Mouse (Mus musculus): ENCODE data around the gene Nop9.

The Nop9 gene

DNA sequence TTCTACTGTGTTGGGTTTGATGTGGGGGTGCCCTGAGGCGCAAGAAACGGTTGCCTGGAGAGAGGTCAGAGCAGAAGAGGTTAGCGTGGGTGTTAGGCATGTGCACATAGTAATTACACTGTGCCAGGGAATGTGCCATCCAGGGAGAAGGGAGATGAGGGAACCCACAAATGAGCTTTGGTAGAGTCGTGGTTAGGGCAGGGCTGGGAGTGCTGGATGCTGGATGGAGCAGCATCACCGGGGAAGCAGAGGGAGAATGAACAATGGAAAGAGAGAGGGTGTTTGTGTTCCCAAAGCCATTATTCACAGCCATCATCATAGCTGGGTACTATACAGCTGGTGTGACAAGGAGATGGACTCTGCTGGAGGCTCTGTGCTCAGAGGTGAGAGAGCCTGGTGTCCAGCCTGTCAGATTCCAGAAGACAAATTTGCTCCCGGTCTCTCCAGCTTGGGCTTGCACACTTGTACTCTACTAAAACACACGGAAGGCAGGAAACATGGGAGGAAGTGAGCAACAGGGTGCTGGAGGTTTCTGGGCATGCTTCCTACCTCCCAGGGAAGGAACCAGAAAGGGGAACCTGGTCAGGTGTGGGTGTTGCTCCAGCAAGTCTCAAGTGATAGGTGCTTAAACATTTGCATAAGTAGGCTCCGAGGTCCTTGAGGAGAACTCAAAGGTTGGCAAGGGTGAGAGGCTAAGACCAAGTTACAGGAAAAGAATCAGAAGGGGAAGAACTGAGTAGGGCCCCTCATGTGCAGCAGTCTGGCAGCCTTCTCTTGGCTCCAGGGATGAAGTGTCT, 17.4 kb upstream of the Nop9 start:
- no peak for DNase-seq (ENCODE audit: low spot score)

DNA sequence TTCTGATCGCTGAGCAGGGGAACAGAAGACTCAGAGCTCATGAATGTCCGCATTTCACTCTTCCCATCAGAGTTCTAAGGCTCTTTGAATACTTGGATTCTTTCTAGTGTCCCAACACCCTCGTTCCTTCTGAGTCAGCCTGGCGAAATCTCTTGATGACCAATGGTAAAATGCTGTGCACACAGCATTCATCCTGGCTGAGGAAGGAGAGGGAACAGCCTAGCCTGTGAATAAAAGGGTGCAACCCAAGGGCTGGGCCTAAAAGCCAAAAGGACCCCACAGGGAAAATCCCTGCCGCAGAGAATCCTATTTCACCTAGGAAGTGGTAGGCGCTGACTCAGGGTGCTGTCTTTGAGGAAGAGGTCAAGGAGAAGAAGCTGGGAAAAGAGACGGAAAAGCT, 15.4 kb upstream of the Nop9 start:
- no peak for DNase-seq (ENCODE audit: low spot score)

DNA sequence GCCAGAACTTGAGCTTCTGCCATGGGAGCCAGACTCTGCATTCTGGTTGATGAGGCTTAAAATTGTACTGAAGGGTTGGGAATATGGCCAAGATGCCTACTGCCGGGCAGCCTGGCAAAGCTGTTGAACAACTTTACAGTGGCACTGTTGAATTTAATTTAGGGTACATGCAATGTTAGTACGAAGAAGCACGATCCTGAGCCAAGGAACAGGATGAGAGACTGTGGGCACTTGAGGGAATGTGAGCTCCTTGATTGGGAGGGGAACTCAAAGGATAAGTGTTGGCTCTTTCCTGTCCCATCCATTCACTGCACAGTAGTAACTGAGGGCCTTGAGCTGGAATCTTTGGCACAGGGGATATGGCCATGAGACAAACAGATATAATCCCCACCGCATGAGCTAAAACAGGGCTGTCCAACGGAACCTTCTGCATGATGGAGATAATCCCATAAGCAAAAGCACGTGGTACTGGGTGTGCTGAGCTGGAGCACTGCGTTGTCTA, 14.9 kb upstream of the Nop9 start:
- DNase-seq (ENCODE audit: low spot score) = no peak

DNA sequence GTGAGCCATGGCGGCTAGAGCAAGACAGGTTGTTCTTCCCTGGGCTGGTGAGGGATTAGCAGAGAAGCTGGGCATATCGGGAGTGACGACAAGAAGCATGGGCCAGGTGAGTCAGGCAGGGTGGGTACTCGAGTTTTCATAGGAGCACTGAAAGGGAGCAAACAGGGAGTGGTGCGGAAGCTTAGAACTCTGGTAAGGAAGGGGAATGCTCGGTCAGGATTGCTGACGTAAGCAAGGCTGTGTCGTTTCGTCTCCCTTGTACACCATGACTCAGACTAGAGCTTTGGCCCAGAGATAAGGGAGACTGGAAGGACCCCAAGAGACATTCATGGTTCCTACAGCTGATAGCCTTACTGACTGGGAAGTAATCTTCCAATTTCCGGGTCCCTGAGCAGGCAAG, 11.6 kb upstream of the Nop9 start:
- no peak for DNase-seq (ENCODE audit: low spot score)

DNA sequence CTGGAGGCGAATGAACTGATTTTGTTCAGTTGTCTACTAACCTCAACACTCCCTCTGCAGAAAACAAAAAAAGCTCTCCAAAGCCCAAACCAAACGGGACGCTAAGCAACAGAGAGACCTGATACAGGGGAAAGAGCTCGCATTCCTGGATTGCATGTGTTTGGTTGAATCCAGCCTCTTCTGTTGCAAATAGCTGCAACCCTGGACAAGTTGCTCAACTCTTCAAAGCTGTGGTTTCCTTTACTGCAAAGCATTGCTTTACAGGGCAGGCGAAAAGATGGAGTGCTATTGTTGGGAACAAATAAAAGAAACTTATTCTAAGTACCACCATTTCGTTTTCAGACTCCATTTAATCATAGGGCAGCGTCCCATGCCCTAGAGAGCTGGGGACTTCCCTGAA, 10.6 kb upstream of the Nop9 start:
- no peak for DNase-seq (ENCODE audit: low spot score)

DNA sequence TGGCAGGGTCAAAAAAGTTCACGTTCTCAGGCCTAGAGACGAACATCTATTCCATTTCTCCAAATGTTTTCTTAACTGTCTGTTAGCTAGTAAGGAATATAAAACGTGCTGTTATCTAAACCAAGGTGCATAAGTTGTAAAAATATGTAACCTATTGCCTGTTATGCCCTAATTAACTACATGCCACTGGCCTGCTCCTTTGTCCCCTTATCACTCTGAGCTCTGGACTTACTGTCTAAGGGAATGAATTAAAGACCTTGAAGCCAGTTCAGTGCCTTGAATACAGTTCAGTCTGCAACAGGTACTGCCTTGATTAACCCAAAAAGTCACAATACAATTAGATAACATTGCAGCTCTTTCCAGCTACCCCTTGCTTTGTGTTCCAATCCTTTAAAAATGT, 10.2 kb upstream of the Nop9 start:
- DNase-seq (ENCODE audit: low spot score) = no peak

DNA sequence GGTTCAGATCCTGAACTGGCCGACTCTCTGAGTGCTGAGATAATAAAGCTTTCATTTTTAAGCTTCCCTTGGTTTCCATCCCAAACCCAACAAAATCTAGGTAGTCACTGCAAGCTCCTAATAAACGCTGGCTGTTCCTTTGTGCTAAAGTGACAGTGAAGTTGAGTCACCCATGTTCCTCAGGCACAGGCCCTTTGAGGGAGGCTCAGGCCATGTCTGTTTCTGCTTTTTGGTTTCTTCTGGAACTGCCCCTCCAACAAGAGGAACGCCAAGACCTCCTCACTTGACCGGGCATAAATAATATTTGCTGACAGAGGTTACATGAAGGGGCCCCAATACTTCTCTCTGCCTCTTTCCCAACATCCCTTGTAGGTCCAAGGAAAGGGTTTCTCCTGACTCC, 9.7 kb upstream of the Nop9 start:
- DNase-seq (ENCODE audit: low spot score) = no peak

DNA sequence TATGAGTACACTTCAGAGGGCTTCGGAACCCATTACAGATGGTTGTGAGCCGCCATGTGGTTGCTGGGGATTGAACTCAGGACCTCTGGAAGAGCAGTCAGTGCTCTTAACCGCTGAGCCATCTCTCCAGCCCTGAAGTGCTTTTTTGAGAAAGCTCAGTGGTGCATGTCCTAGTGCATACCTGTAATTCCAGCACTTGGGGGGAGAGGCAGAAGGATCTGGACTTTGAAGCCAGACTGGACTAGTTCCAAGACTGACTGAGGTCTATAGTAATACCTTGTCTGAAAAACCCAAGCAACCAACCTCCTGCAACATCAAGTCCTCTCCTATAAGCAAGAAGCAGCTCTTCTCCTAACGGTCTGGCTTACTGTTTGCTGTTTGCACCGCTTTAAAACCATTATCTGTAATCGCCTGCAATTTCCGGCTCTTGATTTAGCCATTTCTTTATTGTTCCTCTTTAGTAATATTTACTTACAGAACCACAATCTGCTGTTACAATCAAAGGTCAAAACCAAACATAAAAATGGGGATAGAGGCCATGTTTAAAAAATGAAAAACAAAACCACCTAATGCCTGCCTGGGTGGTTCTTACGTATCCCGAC, 8.3 kb upstream of the Nop9 start:
- DNase-seq (ENCODE audit: low spot score) = no peak

DNA sequence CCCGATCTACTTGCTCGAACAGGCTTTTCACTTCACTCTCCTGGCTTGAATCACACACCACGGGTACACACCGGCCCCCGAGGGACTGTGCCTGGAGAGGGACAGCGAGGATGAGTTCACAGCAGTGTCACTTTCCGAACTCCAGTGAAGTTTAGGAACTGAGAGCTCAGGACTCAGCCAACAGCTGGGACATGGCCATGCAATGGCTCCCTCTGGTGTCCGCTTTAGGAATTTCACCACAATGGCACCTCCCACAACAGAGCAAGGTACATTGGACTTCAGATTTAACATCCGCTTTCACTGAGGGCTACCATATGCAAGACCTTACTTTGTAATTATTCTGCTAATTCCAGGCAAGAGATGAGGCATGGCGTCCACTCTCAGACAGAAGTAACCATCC, 1.8 kb upstream of the Nop9 start:
- peak; percentile 85 for DNase-seq (ENCODE audit: low spot score)

DNA sequence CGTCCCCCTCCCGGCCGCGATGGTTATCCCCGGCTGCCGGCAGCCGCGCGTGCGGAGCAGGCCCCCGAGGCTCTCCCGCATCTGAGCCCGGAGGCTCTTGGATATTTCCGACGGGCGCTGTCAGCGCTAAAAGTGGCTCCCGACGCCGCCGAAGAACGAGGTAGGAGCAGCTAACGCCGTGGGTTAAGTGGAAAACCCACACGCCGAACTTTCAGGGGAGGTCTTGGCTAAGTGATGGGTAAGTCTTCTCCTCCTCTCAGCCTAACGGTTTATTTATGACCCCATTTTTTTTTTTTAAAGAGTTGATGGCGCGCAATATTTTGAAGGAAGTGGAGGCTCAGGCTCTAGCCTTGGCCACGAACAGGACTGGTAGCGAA, 356 bp downstream of the Nop9 start:
- DNase-seq (ENCODE audit: low spot score) = no peak

DNA sequence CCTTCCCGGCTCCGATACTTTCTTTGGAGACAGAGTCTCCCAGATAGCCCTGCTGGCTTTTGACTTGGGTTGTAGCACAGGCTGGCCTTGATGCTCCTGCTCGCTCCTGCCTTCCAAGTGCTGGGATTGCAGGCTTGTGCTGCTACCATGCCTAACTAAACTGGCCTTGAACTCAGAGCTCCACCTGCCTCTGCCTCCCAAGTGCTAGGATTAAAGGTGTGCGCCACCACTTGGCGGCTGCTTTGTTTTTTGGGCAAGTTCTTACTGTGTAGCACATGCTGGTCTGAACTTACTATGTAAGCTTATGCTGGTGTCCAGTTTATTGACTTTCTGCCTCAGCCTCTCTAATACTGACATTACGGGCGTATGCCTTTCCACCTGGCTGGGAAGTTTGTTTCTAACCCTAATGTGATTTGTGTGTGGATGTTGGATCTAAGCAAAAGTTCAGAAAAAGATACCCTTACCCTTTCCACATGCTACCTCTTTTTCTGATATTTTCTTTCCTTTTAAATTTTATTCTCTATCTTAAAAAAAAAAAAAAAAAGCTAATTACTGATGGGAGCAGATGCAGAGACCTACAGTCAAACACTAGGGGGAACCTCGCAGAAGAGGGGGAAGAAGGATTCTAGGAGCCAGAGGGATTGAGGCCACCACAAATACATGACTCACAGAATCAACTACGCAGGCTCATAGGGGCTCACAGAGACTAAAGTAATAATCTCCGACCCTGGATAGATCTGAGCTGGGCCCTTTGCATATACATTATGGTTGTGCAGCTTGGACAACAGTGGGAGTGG, 1.8 kb downstream of the Nop9 start:
- DNase-seq (ENCODE audit: low spot score) = no peak

DNA sequence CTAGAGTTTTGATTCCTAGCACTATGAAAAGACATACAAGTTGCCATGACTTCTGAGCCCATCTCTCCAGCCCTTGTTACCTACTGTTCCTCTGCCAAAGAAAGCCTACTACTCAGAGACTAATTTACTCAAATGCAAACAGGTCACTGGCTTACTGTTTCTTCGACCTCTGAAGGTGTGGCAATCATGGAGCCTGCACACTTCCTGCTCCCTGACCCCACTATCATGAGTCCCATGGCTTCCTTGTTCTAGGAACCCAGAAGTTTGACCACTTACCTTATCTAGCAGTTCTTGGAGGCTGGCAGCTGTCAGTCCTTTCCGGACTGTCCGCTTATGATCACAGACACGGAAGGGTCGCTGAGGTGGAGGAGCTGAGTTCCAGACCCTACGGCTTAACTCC, 12.1 kb downstream of the Nop9 start:
- no peak for DNase-seq (ENCODE audit: low spot score)

DNA sequence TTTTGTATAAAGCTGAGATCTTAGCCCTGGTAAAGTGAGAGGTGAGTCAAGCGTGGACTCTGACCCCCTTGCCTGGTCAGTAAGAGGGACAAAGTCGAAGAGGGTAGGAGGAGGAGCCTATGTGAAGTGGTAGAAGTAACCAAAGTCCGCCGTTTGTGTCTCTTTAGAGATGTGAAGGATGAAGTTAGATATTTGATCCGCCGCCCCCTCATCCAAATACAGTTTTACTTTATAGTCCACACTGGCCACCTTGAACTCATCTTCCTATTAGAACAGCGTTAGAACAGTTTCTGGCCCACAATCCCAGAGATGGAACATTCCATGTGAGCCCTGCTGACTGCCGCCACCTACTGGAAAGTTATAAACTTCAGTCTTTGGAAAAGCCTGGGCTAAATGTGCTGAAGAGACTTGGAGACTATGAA, 12.9 kb downstream of the Nop9 start, which contains the start of gene Cideb:
TSS of gene Cideb (minus strand) at position 96 of the 422 bp plus-strand sequence.
- DNase-seq (ENCODE audit: low spot score) = no peak

DNA sequence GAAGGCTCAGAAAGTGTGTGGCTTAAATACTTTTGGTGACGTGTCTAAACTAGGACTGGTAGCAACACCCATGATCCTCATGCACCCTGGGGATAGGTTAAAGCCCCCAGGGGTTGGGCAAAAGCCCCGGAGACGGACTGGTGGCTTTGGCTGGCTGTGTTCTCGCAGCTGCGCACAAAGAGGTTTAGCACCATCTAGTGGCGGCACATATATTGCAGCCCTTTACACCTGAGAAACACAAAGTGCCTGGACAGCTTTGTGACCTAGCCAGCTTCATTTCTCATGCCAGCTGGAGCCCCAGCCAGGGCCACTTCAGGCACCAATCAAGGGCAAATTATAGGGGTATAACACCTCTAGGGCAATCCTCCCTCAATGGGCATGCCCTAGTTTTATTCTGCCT, 14.7 kb downstream of the Nop9 start:
- peak; percentile 84 for DNase-seq (ENCODE audit: low spot score)

DNA sequence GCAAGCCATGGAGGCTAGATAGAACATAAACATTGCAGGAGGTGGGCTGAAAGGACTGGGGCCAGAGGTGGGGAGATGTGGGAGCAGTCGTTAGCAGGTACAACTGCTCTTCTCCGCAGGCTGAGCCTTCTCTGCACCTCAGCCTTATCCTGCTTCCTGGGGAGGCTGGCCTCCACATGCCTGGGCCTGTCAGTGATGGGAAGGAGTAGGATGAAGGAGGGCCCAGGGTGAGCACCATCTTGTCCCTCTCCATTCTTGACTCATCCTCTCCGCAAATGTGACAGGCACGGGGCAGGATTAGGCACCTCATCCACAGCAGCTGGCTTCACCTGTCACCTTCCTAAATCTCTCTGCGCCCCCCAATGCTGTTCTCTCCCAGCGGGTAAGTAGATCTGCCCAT, 15.7 kb downstream of the Nop9 start, which contains the start of gene Ltb4r2:
TSS of gene Ltb4r2 (plus strand) at position 266 of the 400 bp plus-strand sequence.
- no peak for DNase-seq (ENCODE audit: low spot score)

DNA sequence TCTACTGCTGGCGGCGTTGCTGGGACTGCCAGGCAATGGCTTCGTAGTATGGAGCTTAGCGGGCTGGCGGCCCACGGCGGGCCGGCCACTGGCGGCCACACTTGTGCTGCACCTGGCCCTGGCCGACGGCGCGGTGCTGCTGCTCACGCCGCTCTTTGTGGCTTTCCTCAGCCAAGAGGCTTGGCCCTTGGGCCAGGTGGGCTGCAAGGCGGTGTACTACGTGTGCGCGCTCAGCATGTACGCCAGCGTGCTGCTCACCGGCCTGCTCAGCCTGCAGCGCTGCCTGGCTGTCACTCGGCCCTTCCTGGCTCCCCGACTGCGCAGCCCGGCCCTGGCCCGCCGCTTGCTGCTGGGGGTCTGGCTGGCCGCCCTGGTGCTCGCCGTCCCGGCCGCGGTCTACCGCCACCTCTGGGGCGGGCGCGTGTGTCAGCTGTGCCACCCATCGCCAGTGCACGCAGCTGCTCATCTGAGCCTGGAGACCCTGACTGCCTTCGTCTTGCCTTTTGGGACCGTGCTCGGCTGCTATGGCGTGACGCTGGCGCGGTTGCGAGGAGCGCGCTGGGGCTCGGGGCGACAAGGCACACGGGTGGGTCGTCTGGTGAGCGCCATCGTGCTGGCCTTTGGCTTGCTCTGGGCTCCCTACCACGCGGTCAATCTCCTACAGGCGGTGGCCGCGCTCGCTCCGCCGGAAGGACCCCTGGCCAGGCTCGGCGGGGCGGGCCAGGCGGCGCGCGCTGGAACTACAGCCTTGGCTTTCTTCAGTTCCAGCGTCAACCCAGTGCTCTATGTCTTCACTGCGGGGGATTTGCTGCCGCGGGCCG, 16.7 kb downstream of the Nop9 start:
- DNase-seq (ENCODE audit: low spot score) = no peak

DNA sequence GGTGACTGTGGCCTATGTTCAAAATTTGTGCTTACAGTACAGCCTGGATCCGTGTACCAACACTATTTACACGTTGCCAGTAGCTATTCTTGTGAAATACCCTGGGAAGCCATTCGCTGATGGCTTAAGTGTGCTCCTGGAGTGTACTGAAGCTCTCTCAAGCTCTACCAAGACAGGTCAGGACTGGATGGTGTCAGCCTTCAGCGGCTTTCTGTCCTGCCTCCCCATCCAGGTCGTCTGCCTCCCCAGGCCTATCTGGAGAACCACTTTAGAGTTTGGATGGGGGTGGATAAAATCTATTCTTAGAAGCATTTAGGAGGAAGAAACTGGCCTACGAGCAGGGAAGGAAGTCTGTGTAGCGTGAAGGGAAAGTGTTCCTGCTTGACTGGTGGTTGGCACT, 17.7 kb downstream of the Nop9 start:
- DNase-seq (ENCODE audit: low spot score) = no peak

DNA sequence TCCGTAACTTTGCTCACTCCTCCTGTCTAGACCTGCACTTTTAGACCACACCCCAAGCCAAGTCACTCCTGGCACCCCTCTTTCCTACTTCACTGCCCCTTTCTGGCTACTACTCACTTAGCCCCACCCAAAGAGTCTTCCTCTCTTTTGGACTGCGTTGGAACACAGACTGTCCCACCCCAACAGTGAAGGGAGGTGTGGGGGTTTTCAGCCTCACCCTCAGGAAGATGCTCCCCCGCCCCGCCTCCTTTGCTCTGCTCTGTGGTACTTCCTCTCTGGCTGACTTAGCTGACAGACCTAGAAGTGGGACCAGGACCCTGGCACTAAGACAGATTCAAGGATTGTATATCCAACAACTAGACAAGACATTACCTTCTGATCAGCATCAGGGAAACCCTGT, 20.2 kb downstream of the Nop9 start, which contains the start of gene Ltb4r1:
TSS of gene Ltb4r1 (plus strand) at position 267 of the 400 bp plus-strand sequence.
- no peak for DNase-seq (ENCODE audit: low spot score)

DNA sequence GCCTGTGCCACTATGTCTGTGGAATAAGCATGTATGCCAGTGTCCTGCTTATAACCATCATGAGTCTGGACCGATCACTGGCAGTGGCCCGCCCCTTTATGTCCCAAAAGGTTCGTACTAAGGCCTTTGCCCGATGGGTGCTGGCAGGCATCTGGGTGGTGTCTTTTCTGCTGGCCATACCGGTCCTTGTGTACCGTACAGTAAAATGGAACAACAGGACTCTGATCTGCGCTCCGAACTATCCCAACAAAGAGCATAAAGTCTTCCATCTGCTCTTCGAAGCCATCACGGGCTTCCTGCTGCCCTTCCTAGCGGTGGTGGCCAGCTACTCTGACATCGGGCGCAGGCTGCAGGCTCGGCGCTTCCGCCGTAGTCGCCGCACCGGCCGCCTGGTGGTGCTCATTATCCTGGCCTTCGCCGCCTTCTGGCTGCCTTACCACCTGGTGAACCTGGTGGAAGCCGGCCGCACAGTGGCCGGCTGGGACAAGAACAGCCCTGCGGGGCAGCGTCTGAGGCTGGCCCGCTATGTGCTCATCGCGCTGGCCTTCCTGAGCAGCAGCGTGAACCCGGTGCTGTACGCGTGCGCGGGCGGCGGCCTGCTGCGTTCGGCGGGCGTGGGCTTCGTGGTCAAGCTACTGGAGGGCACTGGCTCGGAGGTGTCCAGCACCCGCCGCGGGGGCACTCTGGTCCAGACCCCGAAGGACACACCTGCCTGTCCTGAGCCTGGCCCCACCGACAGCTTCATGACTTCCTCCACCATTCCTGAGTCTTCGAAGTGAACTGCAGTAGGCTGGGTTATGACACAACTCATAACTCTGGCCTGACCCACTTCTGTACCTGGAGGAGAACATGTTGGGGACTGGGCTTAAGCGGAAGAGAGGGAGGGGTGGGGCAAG, 22.3 kb downstream of the Nop9 start:
- DNase-seq (ENCODE audit: low spot score) = no peak

DNA sequence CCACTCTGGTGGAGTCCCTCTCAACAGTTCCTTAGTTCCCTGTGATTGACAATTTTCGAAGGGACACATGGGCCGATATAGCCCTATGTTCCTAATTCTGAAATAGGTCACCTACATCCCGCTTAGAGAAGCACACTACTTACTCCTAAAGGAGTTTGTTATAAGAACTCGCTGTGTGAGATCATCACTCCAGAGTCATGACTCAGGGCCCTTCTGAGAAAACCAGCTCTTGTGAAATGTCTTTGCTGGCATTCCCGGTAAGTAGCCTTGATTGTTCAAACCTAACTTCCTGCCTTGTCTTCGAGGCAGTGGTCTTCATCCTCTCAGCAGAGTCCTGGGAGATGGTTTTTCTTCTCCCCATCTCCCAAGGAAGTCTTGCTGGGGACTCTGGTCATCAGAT, 23.1 kb downstream of the Nop9 start:
- DNase-seq (ENCODE audit: low spot score) = no peak

Data from T-cell, adult 2 months (primary cell).